Mouse (Mus musculus) G1E (cell line): ENCODE data around the gene Cldn8.

Experiments used
- CTCF ChIP-seq: IDR thresholded peaks from 2 replicates; pipeline ENCODE4 v1.5.1; 2012; ENCODE audit warnings: low read depth, low read length, inconsistent platforms, mixed read lengths
- POLR2AphosphoS5 ChIP-seq: IDR thresholded peaks from 2 replicates; pipeline ENCODE4 v1.6.1; 2012; ENCODE audit warnings: low read depth, low read length, inconsistent platforms; ENCODE audit not compliant: insufficient replicate concordance
- TAL1 ChIP-seq: conservative IDR thresholded peaks from 2 replicates; pipeline ENCODE4 v1.6.1; 2012; ENCODE audit warnings: low read depth, low read length, inconsistent platforms, mixed read lengths

GRCm38 (mm10) chr16:88600303-88600702 is 37.3 kb upstream of the Cldn8 start:
- TF ChIP-seq POLR2AphosphoS5 (no peak), CTCF (no peak), TAL1 (no peak)
